Mouse (Mus musculus): ENCODE measurements around the gene Igsf8.

DNA sequence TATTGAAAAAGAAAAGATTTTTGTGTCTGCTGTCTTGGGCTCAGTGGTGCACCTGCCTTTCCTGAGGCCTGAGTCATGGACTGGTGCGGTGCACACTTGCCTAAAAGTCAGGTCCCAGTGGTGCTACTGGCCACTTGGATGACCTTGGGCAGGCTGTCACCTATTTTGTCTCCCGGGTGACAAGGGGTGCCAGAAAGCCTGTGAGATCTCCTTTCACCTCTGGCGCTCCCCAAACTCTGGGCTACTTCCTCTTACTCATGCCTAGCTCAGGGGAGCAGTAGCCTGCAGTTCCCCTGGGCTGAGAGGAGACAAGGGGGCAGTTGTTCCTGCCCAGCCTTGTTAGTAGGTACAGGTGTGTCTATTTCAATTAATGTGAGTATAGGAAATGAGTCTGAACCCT is 40.9 kb downstream of the Igsf8 start:
- TF ChIP-seq CTCF (IDR thresholded peaks at IDR 0.05; ENCODE audit: borderline replicate concordance, control insufficient read depth, extremely low read depth, insufficient read depth, low read length, poor library complexity) = no peak
- TF ChIP-seq POLR2A (IDR thresholded peaks at IDR 0.05; ENCODE audit: control insufficient read depth, extremely low read depth, insufficient read depth, low read length, poor library complexity) = no peak
